Mouse (Mus musculus) gonadal fat pad, adult 2 months (tissue): ENCODE data around the gene Gpnmb. TPM values are rescaled to one million over a fixed set of nuclear protein-coding genes. Genes with fewer than 3 reads are reported as not detected.

Experiments
- DNase-seq: peaks from one replicate; pipeline ENCODE4 v3.0.0-alpha.2; 2012; ENCODE audit warnings: low read depth
- polyA plus RNA-seq: library from polyadenylated mRNA; depleted of rRNA; stranded (reverse); fragments of >200 nt; gene quantifications from 2 replicates; pipeline ENCODE4 v1.2.3, GENCODE M21; 2012; rRNA removed

Gpnmb gene
- 71.9 and 88.7 TPM in 2 replicates for polyA plus RNA-seq

- no peak for DNase-seq
These were observed at the start of gene Gpnmb for GRCm38 (mm10) chr6:49036275-49037267. Gene Gpnmb (plus strand): TSS chr6:49036546.

- no peak for DNase-seq
These were observed 46.4 kb upstream of the Gpnmb start for GRCm38 (mm10) chr6:48989971-48990370.

- no peak for DNase-seq
These were observed 44.4 kb upstream of the Gpnmb start for GRCm38 (mm10) chr6:48991991-48992390.

- DNase-seq: no peak
These were observed 38.2 kb upstream of the Gpnmb start for GRCm38 (mm10) chr6:48998186-48998585.

- DNase-seq: no peak
These were observed 37.5 kb upstream of the Gpnmb start for GRCm38 (mm10) chr6:48998796-48999195.

GRCm38 (mm10) chr6:49003381-49003780 lies 33.0 kb upstream of the Gpnmb start:
- no peak for DNase-seq

GRCm38 (mm10) chr6:49007981-49008380 lies 28.4 kb upstream of the Gpnmb start:
- DNase-seq: no peak

GRCm38 (mm10) chr6:49008420-49009160 lies 27.8 kb upstream of the Gpnmb start:
- DNase-seq: no peak

GRCm38 (mm10) chr6:49009161-49009555 lies 27.2 kb upstream of the Gpnmb start:
- DNase-seq: no peak

- no peak for DNase-seq
These were observed 26.7 kb upstream of the Gpnmb start for GRCm38 (mm10) chr6:49009665-49010064.

GRCm38 (mm10) chr6:49011191-49011590 lies 25.2 kb upstream of the Gpnmb start:
- no peak for DNase-seq

- DNase-seq: no peak
These were observed 23.3 kb upstream of the Gpnmb start for GRCm38 (mm10) chr6:49013023-49013422.

- no peak for DNase-seq
These were observed 22.9 kb upstream of the Gpnmb start for GRCm38 (mm10) chr6:49013458-49013857.

GRCm38 (mm10) chr6:49017150-49017549 lies 19.2 kb upstream of the Gpnmb start:
- no peak for DNase-seq

GRCm38 (mm10) chr6:49019341-49019740 lies 17.0 kb upstream of the Gpnmb start:
- DNase-seq: no peak

GRCm38 (mm10) chr6:49021141-49022012 lies 15.0 kb upstream of the Gpnmb start:
- DNase-seq: no peak

GRCm38 (mm10) chr6:49022384-49022783 lies 14.0 kb upstream of the Gpnmb start:
- no peak for DNase-seq

GRCm38 (mm10) chr6:49023315-49023714 lies 13.0 kb upstream of the Gpnmb start:
- DNase-seq: no peak

GRCm38 (mm10) chr6:49025290-49025689 lies 11.1 kb upstream of the Gpnmb start:
- no peak for DNase-seq

- no peak for DNase-seq
These were observed 9.8 kb upstream of the Gpnmb start for GRCm38 (mm10) chr6:49026496-49026895.

- DNase-seq: no peak
These were observed 8.3 kb upstream of the Gpnmb start for GRCm38 (mm10) chr6:49028019-49028418.

- DNase-seq: no peak
These were observed 7.6 kb upstream of the Gpnmb start for GRCm38 (mm10) chr6:49028708-49029107.
